Mouse (Mus musculus) intestine, embryonic 16.5 days (tissue): ENCODE measurements around the gene Fbxl17. TPM values are rescaled to one million over a fixed set of nuclear protein-coding genes. Genes with fewer than 3 reads are reported as not detected.

Experiments
- ATAC-seq: fragments of 200-750 bp; cut with Nextera tagmentation; 2 replicates; pipeline ENCODE4 v1.8.0; 2017; ENCODE audit warnings: moderate TSS enrichment, moderate library complexity
- H3K27ac ChIP-seq: fragments of 300-500 bp; sonication (generic); 2 replicates; pipeline ENCODE4 v1.5.1; 2014; ENCODE audit warnings: mild to moderate bottlenecking, low read length
- H3K27me3 ChIP-seq: fragments of 300-500 bp; sonication (generic); replicated peaks from 2 replicates; pipeline ENCODE4 v1.6.1; 2014; ENCODE audit warnings: low read length, control low read depth, mixed read lengths; ENCODE audit not compliant: control insufficient read depth, insufficient read depth
- H3K36me3 ChIP-seq: fragments of 300-500 bp; sonication (generic); 2 replicates; pipeline ENCODE4 v1.6.1; 2014; ENCODE audit warnings: low read length, control low read depth; ENCODE audit not compliant: control insufficient read depth, insufficient read depth
- H3K4me1 ChIP-seq: fragments of 300-500 bp; sonication (generic); 2 replicates; pipeline ENCODE4 v1.6.1; 2014; ENCODE audit warnings: low read length, control low read depth, mixed read lengths; ENCODE audit not compliant: control insufficient read depth, insufficient read depth
- H3K4me2 ChIP-seq: fragments of 300-500 bp; sonication (generic); 2 replicates; pipeline ENCODE4 v1.6.1; 2014; ENCODE audit warnings: low read depth, low read length, control low read depth
- H3K4me3 ChIP-seq: fragments of 300-500 bp; sonication (generic); 2 replicates; pipeline ENCODE4 v1.5.1; 2014; ENCODE audit warnings: mild to moderate bottlenecking, low read length
- H3K9ac ChIP-seq: fragments of 300-500 bp; sonication (generic); 2 replicates; pipeline ENCODE4 v1.6.1; 2014; ENCODE audit warnings: low read depth, low read length
- H3K9me3 ChIP-seq: fragments of 300-500 bp; sonication (generic); 2 replicates; pipeline ENCODE4 v1.6.1; 2016; ENCODE audit warnings: low read length, control low read depth; ENCODE audit not compliant: control insufficient read depth
- WGBS: fragments of 180-500 bp; shearing (Covaris S2); extraction: QIAGEN DNeasy Blood & Tissue Kit; methylation state at CpG from one replicate; pipeline ENCODE4 v1.1.7; 2014; 5-methylcytosine and 5-hydroxymethylcytosine counted together
- polyA plus RNA-seq: library from polyadenylated mRNA; unstranded; fragments of >200 nt; fragmentation: Nextera tagmentation; extraction: Ambion mirVana; gene quantifications from 2 replicates; pipeline ENCODE4 v1.2.1, GENCODE M21; 2015

Gene Fbxl17
- 2.3 TPM in 2 replicates for polyA plus RNA-seq

DNA sequence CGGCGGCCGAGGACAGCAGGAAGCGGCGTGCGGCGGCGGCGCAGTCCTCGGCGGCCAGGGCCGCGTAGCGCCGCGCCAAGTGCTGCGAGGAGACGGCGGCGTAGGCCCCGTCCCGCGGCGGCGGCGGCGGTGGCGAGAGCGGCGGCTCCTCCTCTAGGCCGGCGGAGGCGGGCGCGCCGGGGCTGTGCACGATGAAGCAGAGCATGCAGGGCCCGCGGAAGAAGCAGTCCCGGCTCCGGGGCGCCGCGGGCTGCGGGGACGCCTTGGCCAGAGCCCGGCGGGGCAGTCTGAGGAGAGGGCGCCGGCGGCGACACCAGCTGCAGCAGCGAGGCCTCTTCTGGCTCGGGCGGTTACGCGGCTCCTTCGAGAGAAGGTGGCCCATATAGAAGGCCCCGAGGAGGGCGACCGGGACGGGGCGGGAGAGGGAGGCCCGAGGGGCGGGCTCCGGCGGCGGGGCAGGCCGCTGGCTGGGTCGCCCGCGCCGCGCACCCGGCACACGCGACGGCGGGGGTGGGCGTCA lies at the start of gene Fbxl17:
TSS of gene Fbxl17 (minus strand) at position 382 of the 520 bp plus-strand sequence.
- peak within 1 kb of the TSS; percentile 98 for H3K27ac ChIP-seq
- H3K4me1 ChIP-seq = peaks cover 20% of the 10 kb centered on the region
- H3K9me3 ChIP-seq = no peaks in the 10 kb centered on the region
- peak within 1 kb of the TSS; percentile 84 for H3K4me2 ChIP-seq
- peak; percentile 80 for ATAC-seq
- peak within 1 kb of the TSS; percentile 99 for H3K9ac ChIP-seq
- no peaks in the 10 kb centered on the region for H3K36me3 ChIP-seq
- under 1% methylated on average over 70 of the region's 80 CpGs for WGBS
- no peaks in the 10 kb centered on the region for H3K27me3 ChIP-seq
- peak within 1 kb of the TSS; percentile 92 for H3K4me3 ChIP-seq

DNA sequence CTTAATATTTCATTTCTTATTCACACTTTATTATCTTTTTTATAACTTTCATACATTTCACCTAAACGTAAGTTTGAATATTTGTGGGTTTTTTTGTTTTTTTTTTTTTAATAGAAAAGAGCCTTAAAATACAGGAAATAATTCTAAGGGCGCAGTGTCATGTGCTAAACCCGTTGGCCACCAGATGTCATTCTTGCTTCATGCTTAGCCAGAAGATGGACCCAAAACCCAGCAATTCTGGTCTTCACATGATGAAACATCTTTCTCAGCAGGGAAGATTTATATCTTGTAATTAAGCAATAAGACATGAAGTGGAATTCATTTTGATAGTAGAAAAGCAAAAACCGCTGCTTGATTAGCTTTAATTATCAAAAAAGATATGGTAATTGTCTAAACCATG lies 47.6 kb upstream of the Fbxl17 start:
- no peaks in the 10 kb centered on the region for H3K9me3 ChIP-seq
- no peak overlapping the region for H3K4me3 ChIP-seq
- no peaks in the 10 kb centered on the region for H3K27me3 ChIP-seq
- 81% methylated on average over 4 of the region's 4 CpGs for WGBS
- ATAC-seq = no peak
- H3K9ac ChIP-seq = no peak overlapping the region
- no peaks in the 10 kb centered on the region for H3K4me1 ChIP-seq
- no peak overlapping the region for H3K4me2 ChIP-seq
- no peaks in the 10 kb centered on the region for H3K36me3 ChIP-seq
- H3K27ac ChIP-seq = no peak overlapping the region

GRCm38 (mm10) chr17:63534576-63535265 lies 34.9 kb upstream of the Fbxl17 start:
- H3K9me3 ChIP-seq = no peaks in the 10 kb centered on the region

DNA sequence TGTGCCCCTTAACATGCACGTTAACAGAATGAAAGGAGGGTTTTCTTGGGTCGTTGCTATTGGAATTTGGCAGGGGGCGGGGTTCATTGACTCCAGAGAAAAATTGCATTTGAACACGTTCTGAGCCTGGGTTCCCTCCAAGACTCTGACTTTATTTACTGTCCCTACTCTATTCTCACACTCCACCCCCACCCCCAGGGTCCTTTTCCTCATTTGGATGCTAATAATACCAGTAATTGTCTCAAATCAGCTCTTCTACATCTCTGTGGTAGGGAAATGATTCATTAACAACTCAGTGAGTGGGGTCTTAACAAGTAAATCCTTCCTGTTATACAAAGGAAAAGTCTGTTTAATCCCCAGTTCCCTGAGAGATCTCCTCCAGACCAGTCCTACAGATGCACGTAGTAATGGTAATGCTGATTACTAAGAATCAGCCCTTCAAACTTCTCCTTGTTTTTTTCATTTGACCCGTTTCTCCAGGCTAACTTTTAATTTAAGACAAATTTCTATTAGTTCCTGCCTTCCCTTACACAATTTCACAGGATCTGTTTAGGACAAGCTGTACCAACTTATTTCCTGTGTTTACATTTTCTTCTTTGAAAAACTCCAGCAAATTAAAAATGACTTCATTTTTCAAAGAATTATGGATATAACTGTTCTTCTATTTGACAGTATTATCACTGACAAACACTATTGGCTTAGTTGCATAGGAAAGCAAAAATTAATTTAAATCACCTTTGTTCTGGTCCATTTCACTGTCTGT lies 33.4 kb upstream of the Fbxl17 start:
- Histone ChIP-seq H3K4me1 (0 out of 2 replicates have a peak, but pooled peaks cover 3% of the 10 kb centered on the region), H3K9me3 (no peaks in the 10 kb centered on the region), H3K27me3 (no peaks in the 10 kb centered on the region), H3K9ac (no peak overlapping the region), H3K4me3 (no peak overlapping the region), H3K27ac (no peak overlapping the region), H3K4me2 (no peak overlapping the region), H3K36me3 (no peaks in the 10 kb centered on the region)
- 30% methylated on average over 6 of the region's 6 CpGs for WGBS
- no peak for ATAC-seq

More at GRCm38 (mm10) chr17:63534576-63535265, 34.9 kb upstream of the Fbxl17 start:
- ATAC-seq = no peak
- Histone ChIP-seq H3K4me2 (no peak overlapping the region), H3K27me3 (no peaks in the 10 kb centered on the region), H3K4me1 (0 out of 2 replicates have a peak, but pooled peaks cover 3% of the 10 kb centered on the region), H3K9ac (no peak overlapping the region), H3K4me3 (no peak overlapping the region), H3K27ac (no peak overlapping the region), H3K36me3 (no peaks in the 10 kb centered on the region)
- 88% methylated on average over 17 of the region's 17 CpGs for WGBS

DNA sequence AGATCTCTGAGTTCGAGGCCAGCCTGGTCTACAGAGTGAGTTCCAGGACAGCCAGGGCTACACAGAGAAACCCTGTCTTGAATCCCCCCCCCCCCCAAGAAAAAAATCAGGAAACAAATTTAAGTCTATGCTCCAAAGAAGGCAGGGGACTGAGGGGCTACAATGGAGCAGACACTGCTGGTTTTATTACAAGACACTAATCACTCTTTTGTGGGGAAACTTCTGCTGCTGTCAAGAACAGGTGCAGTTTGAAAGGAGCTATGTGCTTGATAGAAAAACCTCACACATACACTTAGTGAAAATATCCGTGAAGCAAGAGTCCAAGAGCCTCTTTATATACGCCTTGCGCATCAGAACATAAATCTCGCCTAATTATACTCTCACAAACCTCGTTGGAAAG lies 29.7 kb upstream of the Fbxl17 start:
- Histone ChIP-seq H3K27ac (no peak overlapping the region), H3K4me1 (0 out of 2 replicates have a peak, but pooled peaks cover 3% of the 10 kb centered on the region), H3K27me3 (no peaks in the 10 kb centered on the region), H3K9ac (no peak overlapping the region), H3K36me3 (no peaks in the 10 kb centered on the region), H3K4me3 (no peak overlapping the region), H3K9me3 (no peaks in the 10 kb centered on the region), H3K4me2 (no peak overlapping the region)
- ATAC-seq = no peak
- 72% methylated on average over 6 of the region's 6 CpGs for WGBS

GRCm38 (mm10) chr17:63520691-63521090 lies 20.9 kb upstream of the Fbxl17 start:
- Histone ChIP-seq H3K9ac (no peak overlapping the region), H3K27me3 (no peaks in the 10 kb centered on the region), H3K4me2 (no peak overlapping the region), H3K4me3 (no peak overlapping the region), H3K4me1 (no peaks in the 10 kb centered on the region), H3K9me3 (no peaks in the 10 kb centered on the region), H3K36me3 (no peaks in the 10 kb centered on the region), H3K27ac (no peak overlapping the region)
- no peak for ATAC-seq
- 75% methylated on average over 2 of the region's 2 CpGs for WGBS

- Histone ChIP-seq H3K4me1 (no peaks in the 10 kb centered on the region), H3K27me3 (no peaks in the 10 kb centered on the region), H3K36me3 (no peaks in the 10 kb centered on the region), H3K27ac (no peak overlapping the region), H3K4me3 (no peak overlapping the region), H3K4me2 (no peak overlapping the region), H3K9me3 (no peaks in the 10 kb centered on the region), H3K9ac (no peak overlapping the region)
- whole genome bisulfite sequencing = 67% methylated on average over 2 of the region's 2 CpGs
- no peak for ATAC-seq
Measured at GRCm38 (mm10) chr17:63510451-63510850, 10.6 kb upstream of the Fbxl17 start.

- no peaks in the 10 kb centered on the region for H3K9me3 ChIP-seq
- no peak for ATAC-seq
- 93% methylated on average over 6 of the region's 6 CpGs for WGBS
- H3K27ac ChIP-seq = 0 out of 2 replicates have a peak overlapping the region, but pooled peaks have one; percentile 98
- H3K27me3 ChIP-seq = no peaks in the 10 kb centered on the region
- H3K4me2 ChIP-seq = peak overlapping the region; percentile 84; the same call in 1 of the 2 replicates
- peak overlapping the region; percentile 92; the same call in 1 of the 2 replicates for H3K4me3 ChIP-seq
- peak overlapping the region; percentile 99; the same call in 1 of the 2 replicates for H3K9ac ChIP-seq
- peaks cover 20% of the 10 kb centered on the region for H3K4me1 ChIP-seq
- no peaks in the 10 kb centered on the region for H3K36me3 ChIP-seq
Measured at GRCm38 (mm10) chr17:63501091-63501490, 1.3 kb upstream of the Fbxl17 start.

DNA sequence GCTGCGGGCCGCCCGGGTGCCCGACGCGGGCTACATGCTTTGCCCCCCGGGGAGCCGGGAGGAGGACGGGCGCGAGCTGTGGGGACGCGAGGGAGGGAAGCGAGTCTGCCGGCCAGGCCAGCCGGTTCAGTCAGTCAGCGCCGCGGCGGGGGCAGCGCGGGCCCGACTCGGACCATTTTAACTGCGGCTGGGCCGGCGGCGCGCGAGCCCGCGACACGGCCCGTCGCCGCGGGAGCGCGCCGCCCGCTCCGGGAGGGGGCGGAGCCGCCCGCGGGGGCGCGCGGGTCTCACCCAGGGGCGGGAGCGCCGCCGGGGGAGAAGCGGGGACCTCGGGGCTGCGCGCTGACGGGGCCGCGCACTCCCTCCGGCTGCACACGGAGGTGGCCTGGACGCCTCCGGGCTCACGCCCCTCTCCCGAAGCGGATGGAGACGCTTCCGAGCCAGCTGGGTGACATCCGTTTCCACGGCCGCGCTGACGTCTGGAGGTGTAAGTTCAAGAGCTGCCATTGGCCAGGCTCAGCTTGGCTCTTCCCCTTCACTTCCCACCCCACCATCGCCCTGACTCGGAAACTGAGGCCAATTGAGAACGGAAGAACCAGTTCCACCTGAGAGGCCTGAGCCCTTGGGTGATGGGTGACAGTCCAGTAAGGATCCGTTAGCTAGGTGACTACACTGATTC lies 478 bp upstream of the Fbxl17 start:
- Histone ChIP-seq H3K9me3 (no peaks in the 10 kb centered on the region), H3K36me3 (no peaks in the 10 kb centered on the region), H3K27ac (peak overlapping the region; percentile 98), H3K4me2 (peak overlapping the region; percentile 84), H3K4me3 (peak overlapping the region; percentile 92), H3K9ac (peak overlapping the region; percentile 99), H3K4me1 (peaks cover 20% of the 10 kb centered on the region), H3K27me3 (no peaks in the 10 kb centered on the region)
- under 1% methylated on average over 68 of the region's 78 CpGs for WGBS
- peak; percentile 86 for ATAC-seq
